Mouse (Mus musculus): ENCODE data around the gene Tbc1d22a. TPM values are rescaled to one million over a fixed set of nuclear protein-coding genes. Genes with fewer than 3 reads are reported as not detected.

Gene Tbc1d22a
- 14.6 and 25.8 TPM in 2 replicates for total RNA-seq (2017)

- peak; percentile 93 to 95 for ATAC-seq (replicated peaks in 1 of 2; ENCODE audit: insufficient read depth in 1 of 2, low FRiP score in 2 of 2, low TSS enrichment in 1 of 2, low read depth in 1 of 2, poor library complexity in 2 of 2, severe bottlenecking in 2 of 2)
Observed at GRCm38 (mm10) chr15:86213753-86214548, at the start of gene Tbc1d22a. Gene Tbc1d22a, plus strand, starts transcription at chr15:86214459.

GRCm38 (mm10) chr15:86164718-86165345 is 49.4 kb upstream of the Tbc1d22a start:
- no peak for ATAC-seq (replicated peaks in 1 of 2; ENCODE audit: insufficient read depth in 1 of 2, low FRiP score in 2 of 2, low TSS enrichment in 1 of 2, low read depth in 1 of 2, poor library complexity in 2 of 2, severe bottlenecking in 2 of 2)

GRCm38 (mm10) chr15:86165811-86166590 is 48.3 kb upstream of the Tbc1d22a start:
- ATAC-seq (replicated peaks in 1 of 2; ENCODE audit: insufficient read depth in 1 of 2, low FRiP score in 2 of 2, low TSS enrichment in 1 of 2, low read depth in 1 of 2, poor library complexity in 2 of 2, severe bottlenecking in 2 of 2), result no peak

- ATAC-seq (replicated peaks in 1 of 2; ENCODE audit: insufficient read depth in 1 of 2, low FRiP score in 2 of 2, low TSS enrichment in 1 of 2, low read depth in 1 of 2, poor library complexity in 2 of 2, severe bottlenecking in 2 of 2), result no peak
Observed at GRCm38 (mm10) chr15:86167032-86167655, 47.1 kb upstream of the Tbc1d22a start.

GRCm38 (mm10) chr15:86167787-86168504 is 46.3 kb upstream of the Tbc1d22a start:
- ATAC-seq (replicated peaks in 1 of 2; ENCODE audit: insufficient read depth in 1 of 2, low FRiP score in 2 of 2, low TSS enrichment in 1 of 2, low read depth in 1 of 2, poor library complexity in 2 of 2, severe bottlenecking in 2 of 2), result no peak

GRCm38 (mm10) chr15:86168505-86168867 is 45.8 kb upstream of the Tbc1d22a start:
- ATAC-seq (replicated peaks in 1 of 2; ENCODE audit: insufficient read depth in 1 of 2, low FRiP score in 2 of 2, low TSS enrichment in 1 of 2, low read depth in 1 of 2, poor library complexity in 2 of 2, severe bottlenecking in 2 of 2), result peak in 1 of 2 experiments; percentile 30; a peak in 2 of 4 replicates

GRCm38 (mm10) chr15:86168941-86169816 is 45.1 kb upstream of the Tbc1d22a start:
- no peak for ATAC-seq (replicated peaks in 1 of 2; ENCODE audit: insufficient read depth in 1 of 2, low FRiP score in 2 of 2, low TSS enrichment in 1 of 2, low read depth in 1 of 2, poor library complexity in 2 of 2, severe bottlenecking in 2 of 2)

- no peak for ATAC-seq (replicated peaks in 1 of 2; ENCODE audit: insufficient read depth in 1 of 2, low FRiP score in 2 of 2, low TSS enrichment in 1 of 2, low read depth in 1 of 2, poor library complexity in 2 of 2, severe bottlenecking in 2 of 2)
Observed at GRCm38 (mm10) chr15:86169817-86170110, 44.5 kb upstream of the Tbc1d22a start.

- ATAC-seq (replicated peaks in 1 of 2; ENCODE audit: insufficient read depth in 1 of 2, low FRiP score in 2 of 2, low TSS enrichment in 1 of 2, low read depth in 1 of 2, poor library complexity in 2 of 2, severe bottlenecking in 2 of 2), result no peak
Observed at GRCm38 (mm10) chr15:86171316-86171715, 42.9 kb upstream of the Tbc1d22a start.

- ATAC-seq (replicated peaks in 1 of 2; ENCODE audit: insufficient read depth in 1 of 2, low FRiP score in 2 of 2, low TSS enrichment in 1 of 2, low read depth in 1 of 2, poor library complexity in 2 of 2, severe bottlenecking in 2 of 2), result no peak
Observed at GRCm38 (mm10) chr15:86172124-86172523, 42.1 kb upstream of the Tbc1d22a start.

GRCm38 (mm10) chr15:86172526-86172925 is 41.7 kb upstream of the Tbc1d22a start:
- ATAC-seq (replicated peaks in 1 of 2; ENCODE audit: insufficient read depth in 1 of 2, low FRiP score in 2 of 2, low TSS enrichment in 1 of 2, low read depth in 1 of 2, poor library complexity in 2 of 2, severe bottlenecking in 2 of 2), result no peak

- ATAC-seq (replicated peaks in 1 of 2; ENCODE audit: insufficient read depth in 1 of 2, low FRiP score in 2 of 2, low TSS enrichment in 1 of 2, low read depth in 1 of 2, poor library complexity in 2 of 2, severe bottlenecking in 2 of 2), result peak; percentile 66 to 72
Observed at GRCm38 (mm10) chr15:86173136-86173985, 40.9 kb upstream of the Tbc1d22a start.

- no peak for ATAC-seq (replicated peaks in 1 of 2; ENCODE audit: insufficient read depth in 1 of 2, low FRiP score in 2 of 2, low TSS enrichment in 1 of 2, low read depth in 1 of 2, poor library complexity in 2 of 2, severe bottlenecking in 2 of 2)
Observed at GRCm38 (mm10) chr15:86175253-86176050, 38.8 kb upstream of the Tbc1d22a start.

GRCm38 (mm10) chr15:86176166-86176565 is 38.1 kb upstream of the Tbc1d22a start:
- ATAC-seq (replicated peaks in 1 of 2; ENCODE audit: insufficient read depth in 1 of 2, low FRiP score in 2 of 2, low TSS enrichment in 1 of 2, low read depth in 1 of 2, poor library complexity in 2 of 2, severe bottlenecking in 2 of 2), result no peak

All from hematopoietic stem cell, adult 5-6 weeks (primary cell).